Mouse (Mus musculus): Measurements from ENCODE around the gene Coq4. TPM values are rescaled to one million over a fixed set of nuclear protein-coding genes. Genes with fewer than 3 reads are reported as not detected.

The Coq4 gene
- 2.2 TPM for polyA plus RNA-seq (2014; fragmentation: Illumina TruSeq; extraction: RNeasy Lipid Tissue Mini Kit (QIAGEN cat#74804))

GRCm38 (mm10) chr2:29787104-29787917 lies at the start of gene Coq4:
Gene Coq4, plus strand, starts transcription at chr2:29787493.

DNA sequence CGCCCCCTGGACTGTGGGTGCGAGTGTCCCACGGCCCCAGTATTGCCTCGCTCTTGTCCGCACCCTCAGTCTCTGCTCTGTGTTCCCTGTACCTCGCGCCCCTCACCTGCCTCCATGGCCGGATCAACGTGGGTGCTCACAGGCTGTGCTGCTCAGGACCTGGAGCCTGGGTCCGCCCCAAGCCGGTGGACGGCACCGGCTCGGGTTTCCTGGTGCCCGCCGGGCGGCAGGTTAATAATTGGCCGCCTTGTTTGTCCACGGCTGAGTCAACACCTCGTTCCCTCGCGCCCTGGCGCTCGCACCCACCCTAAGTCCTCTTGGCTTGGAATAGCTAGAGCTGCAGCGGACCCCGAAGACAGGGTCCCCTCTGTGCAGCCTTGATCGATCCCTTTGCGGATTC lies 35.8 kb upstream of the Coq4 start, which contains the start of gene Gm13420:
Gene Gm13420 (minus strand): TSS at position 189 of the 400 bp plus-strand sequence.

GRCm38 (mm10) chr2:29787937-29788681 lies 816 bp downstream of the Coq4 start, which contains the start of gene Trub2:
Gene Trub2, minus strand, starts transcription at chr2:29788502.

GRCm38 (mm10) chr2:29802075-29802826 lies 15.0 kb downstream of the Coq4 start, which contains the start of gene Slc27a4:
Gene Slc27a4, plus strand, starts transcription at chr2:29802634.

DNA sequence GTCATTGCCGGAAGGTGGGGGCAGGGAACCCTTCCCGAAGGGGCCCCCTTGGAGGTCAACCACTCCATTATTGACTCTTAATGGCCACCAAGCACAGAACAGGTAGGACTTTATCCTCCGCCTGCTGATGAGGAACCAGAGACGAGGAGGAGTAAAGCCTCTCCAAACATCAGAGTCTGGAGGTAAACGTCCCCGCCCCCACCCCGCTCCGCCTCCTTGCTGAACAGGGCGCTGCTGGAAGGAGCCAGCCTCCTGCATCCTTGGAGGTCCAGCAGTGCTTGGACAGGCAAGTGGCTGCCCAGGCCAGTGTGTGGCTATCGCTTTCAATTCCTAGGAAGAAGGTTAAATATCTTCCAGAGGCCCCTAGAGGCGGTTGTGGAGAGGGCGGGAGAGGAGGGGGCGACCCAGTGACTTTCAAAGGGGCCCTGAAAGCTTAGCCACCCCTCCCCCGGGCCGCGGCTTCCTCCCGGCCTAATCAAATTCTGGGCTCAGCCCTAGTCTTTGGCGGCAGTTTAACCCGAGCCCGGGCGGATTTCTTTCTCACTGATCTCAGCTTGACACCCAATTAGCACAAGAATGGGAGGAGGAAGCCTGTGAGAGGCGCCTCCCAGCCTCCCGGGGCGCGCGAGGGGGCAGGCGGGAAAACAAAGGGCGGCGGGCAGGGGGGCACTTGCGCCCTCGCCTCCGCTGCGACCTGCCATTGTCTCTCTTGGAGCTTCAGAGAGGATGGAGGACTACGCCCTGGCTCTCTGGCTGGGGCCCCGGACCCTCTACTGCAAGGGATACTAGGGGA lies 32.9 kb downstream of the Coq4 start, which contains the start of gene Urm1:
Gene Urm1 (plus strand): TSS at position 51 of the 793 bp plus-strand sequence.

Other genes with a start within 250 kb of the Coq4 start
- gene Rapgef1, start 167.8 kb upstream of the Coq4 start, polyA plus RNA-seq (2014; fragmentation: Illumina TruSeq; extraction: RNeasy Lipid Tissue Mini Kit (QIAGEN cat#74804)): 3.6 TPM
- gene Gm13420, start 35.8 kb upstream of the Coq4 start, polyA plus RNA-seq (2014; fragmentation: Illumina TruSeq; extraction: RNeasy Lipid Tissue Mini Kit (QIAGEN cat#74804)): not detected
- gene Gm13547, start 28.2 kb upstream of the Coq4 start, polyA plus RNA-seq (2014; fragmentation: Illumina TruSeq; extraction: RNeasy Lipid Tissue Mini Kit (QIAGEN cat#74804)): not detected
- gene Trub2, start 1.0 kb downstream of the Coq4 start, polyA plus RNA-seq (2014; fragmentation: Illumina TruSeq; extraction: RNeasy Lipid Tissue Mini Kit (QIAGEN cat#74804)): 6.4 TPM
- 1.1 TPM for gene Slc27a4, start 15.1 kb downstream of the Coq4 start, polyA plus RNA-seq (2014; fragmentation: Illumina TruSeq; extraction: RNeasy Lipid Tissue Mini Kit (QIAGEN cat#74804))
- gene Urm1, start 32.6 kb downstream of the Coq4 start, polyA plus RNA-seq (2014; fragmentation: Illumina TruSeq; extraction: RNeasy Lipid Tissue Mini Kit (QIAGEN cat#74804)): 1.3 TPM
- 4.0 TPM for gene Cercam, start 81.7 kb downstream of the Coq4 start, polyA plus RNA-seq (2014; fragmentation: Illumina TruSeq; extraction: RNeasy Lipid Tissue Mini Kit (QIAGEN cat#74804))
- 10.1 TPM for gene Odf2, start 101.7 kb downstream of the Coq4 start, polyA plus RNA-seq (2014; fragmentation: Illumina TruSeq; extraction: RNeasy Lipid Tissue Mini Kit (QIAGEN cat#74804))
- 10.7 TPM for gene Gle1, start 147.9 kb downstream of the Coq4 start, polyA plus RNA-seq (2014; fragmentation: Illumina TruSeq; extraction: RNeasy Lipid Tissue Mini Kit (QIAGEN cat#74804))
- 52.6 TPM for gene Sptan1, start 178.1 kb downstream of the Coq4 start, polyA plus RNA-seq (2014; fragmentation: Illumina TruSeq; extraction: RNeasy Lipid Tissue Mini Kit (QIAGEN cat#74804))

Measured in ovary, adult 10 weeks (tissue).